Mouse (Mus musculus) bone marrow, adult 2 months (tissue): ENCODE measurements at regions not wholly inside any gene's neighbourhood (a gene's known extent, or its start where the extent isn't known, plus 50 kb on each side); places are given as distances from the start of the nearest gene placed in this dataset.

Source experiments
- H3K27ac ChIP-seq: fragments of 200-500 bp; 2 replicates; pipeline ENCODE4 v1.5.1; 2012; ENCODE audit warnings: low read depth, mild to moderate bottlenecking, control low read depth, inconsistent platforms, low read length; ENCODE audit not compliant: control insufficient read depth, poor library complexity, insufficient read depth
- H3K4me1 ChIP-seq: fragments of 200-500 bp; 2 replicates; pipeline ENCODE4 v1.6.1; 2011; ENCODE audit warnings: low read length; ENCODE audit not compliant: control insufficient read depth, insufficient read depth
- H3K4me3 ChIP-seq: fragments of 200-500 bp; replicated peaks from 2 replicates; pipeline ENCODE3; 2011; ENCODE audit warnings: mild to moderate bottlenecking, low read depth, low read length, control low read depth; ENCODE audit not compliant: control insufficient read depth
- CTCF ChIP-seq: fragments of 200-500 bp; IDR thresholded peaks from 2 replicates; pipeline ENCODE4 v1.5.1; 2011; ENCODE audit warnings: low read length, control low read depth; ENCODE audit not compliant: control insufficient read depth, insufficient read depth
- POLR2A ChIP-seq: fragments of 200-500 bp; IDR thresholded peaks from 2 replicates; pipeline ENCODE4 v1.6.1; 2011; ENCODE audit warnings: low read depth, mild to moderate bottlenecking, control low read depth, low read length, borderline replicate concordance; ENCODE audit not compliant: control insufficient read depth
- WGBS: fragments of 180-500 bp; shearing (Covaris S2); methylation state at CpG from one replicate; pipeline ENCODE4 v1.1.7; 2018; 5-methylcytosine and 5-hydroxymethylcytosine counted together

DNA sequence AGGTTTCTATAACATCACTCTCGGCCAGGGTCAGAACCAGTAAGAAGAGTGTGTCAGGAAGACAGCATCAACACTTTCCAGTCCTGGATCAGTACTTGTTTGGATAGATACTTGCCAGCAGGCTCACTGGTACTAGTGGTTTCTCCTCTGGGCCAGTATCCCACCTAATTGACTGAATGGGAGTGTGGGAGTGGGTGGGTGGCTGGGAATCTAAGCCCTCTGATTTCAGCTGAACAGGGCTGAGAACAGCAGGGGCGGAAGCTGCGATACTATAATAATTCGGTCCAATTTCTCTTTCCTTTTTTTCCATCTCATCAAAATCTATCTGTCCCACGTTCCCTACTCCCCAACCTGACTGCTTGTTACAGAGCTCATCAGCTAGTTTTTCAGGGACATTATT lies 217.0 kb downstream of the Rnf144b start:
- Histone ChIP-seq H3K27ac (no peak overlapping the region), H3K4me3 (no peak overlapping the region), H3K4me1 (no peaks in the 10 kb centered on the region)
- WGBS = 80% methylated on average over 5 of the region's 5 CpGs
- no peak for TF ChIP-seq POLR2A
- TF ChIP-seq CTCF = no peak

- TF ChIP-seq POLR2A (no peak), CTCF (no peak)
- no peaks in the 10 kb centered on the region for H3K4me1 ChIP-seq
- H3K27ac ChIP-seq = no peak overlapping the region
- H3K4me3 ChIP-seq = no peak overlapping the region
- whole genome bisulfite sequencing = 77% methylated on average over 1 of the region's 1 CpGs
Measured at GRCm38 (mm10) chr13:47342361-47342760, 219.9 kb downstream of the Rnf144b start.

DNA sequence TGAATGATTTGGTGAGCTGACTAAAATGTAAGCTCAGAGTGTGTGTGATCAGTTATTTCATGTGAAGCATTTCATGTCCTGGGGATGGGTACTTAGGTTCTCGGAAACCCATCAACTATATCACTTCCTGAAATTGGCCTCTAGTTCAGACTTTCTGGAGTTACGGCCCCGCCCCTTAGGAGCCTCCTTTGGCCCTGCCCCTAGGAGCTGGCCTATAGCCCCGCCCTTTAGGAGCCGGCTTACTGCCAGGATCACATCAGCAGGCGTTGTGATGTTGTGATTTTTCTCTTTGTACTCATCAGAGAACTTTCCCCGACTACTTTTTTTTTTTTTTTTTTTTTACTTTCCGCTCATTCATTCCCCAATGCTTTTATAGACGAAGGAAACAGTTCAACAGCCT lies 223.1 kb downstream of the Rnf144b start:
- no peaks in the 10 kb centered on the region for H3K4me1 ChIP-seq
- WGBS = 30% methylated on average over 9 of the region's 9 CpGs

GRCm38 (mm10) chr13:47347835-47348234 lies 225.4 kb downstream of the Rnf144b start:
- 66% methylated on average over 6 of the region's 6 CpGs for WGBS
- TF ChIP-seq CTCF = no peak
- no peak for TF ChIP-seq POLR2A
- no peaks in the 10 kb centered on the region for H3K4me1 ChIP-seq
- H3K27ac ChIP-seq = no peak overlapping the region
- H3K4me3 ChIP-seq = no peak overlapping the region

More for the DNA sequence above, 223.1 kb downstream of the Rnf144b start:
- H3K27ac ChIP-seq = no peak overlapping the region
- no peak overlapping the region for H3K4me3 ChIP-seq
- TF ChIP-seq POLR2A (no peak), CTCF (no peak)

DNA sequence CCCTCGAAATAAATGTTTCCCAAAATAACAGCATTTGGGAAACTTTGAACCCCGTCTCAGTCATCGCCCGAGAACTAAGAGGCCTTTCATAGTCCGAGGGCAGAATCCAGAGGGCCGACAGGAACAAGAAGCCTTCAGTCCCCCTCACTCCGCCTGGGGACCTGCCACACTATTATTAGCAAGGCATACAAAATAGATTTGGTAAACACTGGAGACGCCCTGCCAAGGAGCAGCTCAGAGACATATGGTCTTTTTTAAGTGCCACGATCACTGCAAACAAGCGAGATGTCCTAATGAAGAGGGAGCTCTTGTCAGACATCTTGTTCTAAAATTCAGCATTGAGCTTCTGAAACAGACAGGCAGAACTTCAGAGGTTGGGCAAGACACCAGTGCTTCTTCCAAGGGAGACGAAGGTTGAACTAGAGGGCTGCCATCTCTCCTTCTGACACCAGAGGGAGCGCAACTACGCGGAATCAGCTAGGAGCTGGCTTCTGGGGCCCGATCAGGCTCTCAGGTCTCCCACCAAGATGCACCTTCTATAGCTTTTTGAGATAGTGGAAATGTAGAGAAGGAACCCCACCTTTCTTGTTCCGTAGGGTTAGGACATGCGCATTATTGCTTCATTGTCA lies 226.2 kb downstream of the Rnf144b start:
- Histone ChIP-seq H3K27ac (no peak overlapping the region), H3K4me3 (no peak overlapping the region), H3K4me1 (no peaks in the 10 kb centered on the region)
- WGBS = 45% methylated on average over 17 of the region's 17 CpGs
- TF ChIP-seq CTCF (peak; percentile 31; the same call in 1 of the 2 replicates), POLR2A (no peak)

GRCm38 (mm10) chr13:47354446-47354845 lies 232.0 kb downstream of the Rnf144b start:
- no peak overlapping the region for H3K4me3 ChIP-seq
- H3K4me1 ChIP-seq = no peaks in the 10 kb centered on the region; the same call in 1 of the 2 replicates
- TF ChIP-seq POLR2A (no peak), CTCF (no peak)
- WGBS = 81% methylated on average over 12 of the region's 12 CpGs
- H3K27ac ChIP-seq = no peak overlapping the region

GRCm38 (mm10) chr13:47355169-47355568 lies 232.7 kb downstream of the Rnf144b start:
- WGBS = 27% methylated on average over 5 of the region's 5 CpGs
- H3K4me1 ChIP-seq = no peaks in the 10 kb centered on the region; the same call in 1 of the 2 replicates
- H3K27ac ChIP-seq = no peak overlapping the region
- no peak overlapping the region for H3K4me3 ChIP-seq
- TF ChIP-seq POLR2A (no peak), CTCF (no peak)

DNA sequence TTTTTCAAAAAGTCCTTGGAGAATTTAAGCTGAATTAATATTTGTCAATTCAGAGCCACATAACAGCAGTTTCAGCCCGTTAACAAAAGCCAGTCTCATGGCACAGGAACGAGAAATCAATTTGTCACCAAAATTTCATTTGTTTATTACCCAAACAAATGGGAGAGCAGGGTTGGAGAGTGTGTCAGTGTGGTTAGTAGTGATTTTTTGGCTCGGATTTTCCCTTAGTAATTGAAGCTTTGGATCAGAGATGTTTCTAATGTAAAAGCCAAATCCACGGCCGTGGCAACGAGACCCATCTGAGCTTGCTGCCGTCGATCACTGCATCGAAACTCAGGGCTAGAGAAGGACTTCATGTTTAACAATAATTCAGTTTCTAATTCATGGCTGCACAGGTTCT lies 236.5 kb downstream of the Rnf144b start:
- H3K4me3 ChIP-seq = no peak overlapping the region
- no peak for TF ChIP-seq POLR2A
- TF ChIP-seq CTCF = no peak
- 82% methylated on average over 9 of the region's 9 CpGs for WGBS
- no peaks in the 10 kb centered on the region; the same call in 1 of the 2 replicates for H3K4me1 ChIP-seq
- H3K27ac ChIP-seq = no peak overlapping the region

GRCm38 (mm10) chr13:47365776-47366175 lies 243.3 kb downstream of the Rnf144b start:
- no peak overlapping the region for H3K4me3 ChIP-seq
- no peak overlapping the region for H3K27ac ChIP-seq
- TF ChIP-seq POLR2A (no peak), CTCF (no peak)
- no peaks in the 10 kb centered on the region for H3K4me1 ChIP-seq
- 74% methylated on average over 7 of the region's 7 CpGs for WGBS
